Mouse (Mus musculus): ENCODE results near the gene Tns3.

DNA sequence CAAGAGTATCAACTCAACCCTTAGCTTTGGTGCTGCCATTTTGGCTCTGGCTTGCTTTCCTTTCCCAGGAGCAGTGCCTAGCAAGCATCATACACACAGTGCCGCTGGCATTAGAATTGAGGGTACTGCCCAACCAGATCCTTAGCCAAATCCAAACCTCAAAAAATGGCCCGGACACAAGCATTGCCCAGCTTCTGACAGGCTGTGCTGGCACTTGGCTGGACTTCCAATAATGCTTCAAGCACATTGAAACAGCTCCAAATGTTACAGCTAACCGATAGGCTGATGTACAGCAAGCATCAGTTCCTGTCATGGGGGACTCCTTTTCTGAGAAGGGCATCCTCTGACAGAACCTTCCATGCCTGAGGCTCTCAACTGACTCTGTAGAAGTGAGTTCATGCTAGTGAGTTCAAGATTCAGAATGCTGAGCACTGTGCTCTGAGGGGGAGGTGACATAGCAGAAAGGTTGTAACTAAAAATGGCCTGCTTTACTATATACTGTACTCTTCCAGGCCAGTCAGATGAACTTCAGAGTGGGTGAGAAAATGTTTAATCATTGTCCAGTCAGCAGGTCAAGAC is 201.4 kb downstream of the Tns3 start:
- TF ChIP-seq CTCF (IDR thresholded peaks at IDR 0.05; ENCODE audit: borderline replicate concordance, insufficient read depth, low read depth, low read length) (no peak), POLR2A (IDR thresholded peaks at IDR 0.05; ENCODE audit: borderline replicate concordance, insufficient read depth, low read length) (no peak)
